Mouse (Mus musculus) leukemia stem cell, adult 10-12 weeks (primary cell): Measurements from ENCODE around the gene Lonp2. TPM values are rescaled to one million over a fixed set of nuclear protein-coding genes. Genes with fewer than 3 reads are reported as not detected.

ENCODE experiments used
- polyA plus RNA-seq: library from polyadenylated mRNA; stranded (reverse); fragments of >175 nt; gene quantifications from 2 replicates; pipeline ENCODE4 v1.2.3, GENCODE M21; 2012; ENCODE audit warnings: low replicate concordance

Gene Lonp2
- polyA plus RNA-seq: 24.2 and 75.5 TPM in 2 replicates

DNA sequence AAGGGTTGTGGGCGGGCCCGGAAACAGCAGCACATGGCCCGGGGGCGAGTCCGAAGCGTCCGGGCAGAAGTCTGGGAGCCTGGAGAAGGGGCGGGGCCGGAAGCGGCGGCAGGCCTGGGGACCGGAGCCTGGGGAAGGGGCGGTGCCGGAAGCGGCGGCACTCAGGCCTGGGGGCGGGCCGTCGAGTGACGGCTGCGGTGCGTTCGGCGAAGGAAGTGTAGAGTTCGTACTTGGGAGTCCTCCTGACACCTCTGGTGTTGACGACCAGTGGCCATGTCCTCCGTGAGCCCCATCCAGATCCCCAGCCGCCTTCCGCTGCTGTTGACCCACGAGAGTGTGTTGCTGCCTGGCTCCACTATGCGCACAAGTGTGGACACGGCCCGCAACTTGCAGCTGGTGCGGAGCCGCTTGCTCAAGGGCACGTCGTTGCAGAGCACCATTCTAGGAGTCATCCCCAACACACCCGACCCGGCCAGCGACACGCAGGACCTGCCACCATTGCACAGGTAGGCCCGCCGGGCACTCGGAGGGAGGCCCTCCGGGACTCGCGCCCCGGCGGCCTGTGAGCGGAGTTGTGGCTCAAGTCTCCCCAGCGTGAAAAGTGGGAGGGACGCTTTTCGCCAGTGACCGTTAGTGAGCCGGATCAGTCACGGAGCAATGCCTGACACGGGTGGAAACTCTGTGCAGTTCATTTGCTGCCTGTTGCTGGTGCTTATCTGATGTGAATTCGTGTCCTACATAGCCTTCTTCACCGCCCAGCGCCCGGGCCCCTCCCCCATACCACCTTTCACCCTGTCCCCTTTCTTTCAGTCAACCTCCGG lies at the start of gene Lonp2:
Lonp2 (plus strand) TSS at position 133 of the 821 bp plus-strand sequence.

DNA sequence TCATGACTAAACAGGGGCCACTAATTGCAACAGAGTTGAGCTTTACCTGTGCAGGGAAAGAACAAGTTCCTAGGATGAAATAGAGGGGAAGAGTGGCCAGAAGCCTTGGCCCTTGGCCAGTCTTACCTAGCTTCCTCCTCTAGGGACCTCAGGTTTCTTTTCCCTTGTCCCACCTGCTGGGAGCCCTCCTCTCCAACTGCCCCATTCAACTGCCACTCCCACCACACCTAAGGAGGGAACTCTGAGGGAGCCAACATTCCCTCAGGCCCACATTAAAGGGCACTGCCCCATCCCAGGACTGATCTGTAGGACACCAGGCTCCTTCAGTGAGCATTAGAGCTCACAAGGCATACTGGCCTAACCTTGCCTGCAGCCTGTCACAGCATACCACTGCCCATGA lies 43.4 kb upstream of the Lonp2 start, which contains the start of gene Abcc12:
Abcc12 (minus strand) TSS at position 229 of the 400 bp plus-strand sequence.

DNA sequence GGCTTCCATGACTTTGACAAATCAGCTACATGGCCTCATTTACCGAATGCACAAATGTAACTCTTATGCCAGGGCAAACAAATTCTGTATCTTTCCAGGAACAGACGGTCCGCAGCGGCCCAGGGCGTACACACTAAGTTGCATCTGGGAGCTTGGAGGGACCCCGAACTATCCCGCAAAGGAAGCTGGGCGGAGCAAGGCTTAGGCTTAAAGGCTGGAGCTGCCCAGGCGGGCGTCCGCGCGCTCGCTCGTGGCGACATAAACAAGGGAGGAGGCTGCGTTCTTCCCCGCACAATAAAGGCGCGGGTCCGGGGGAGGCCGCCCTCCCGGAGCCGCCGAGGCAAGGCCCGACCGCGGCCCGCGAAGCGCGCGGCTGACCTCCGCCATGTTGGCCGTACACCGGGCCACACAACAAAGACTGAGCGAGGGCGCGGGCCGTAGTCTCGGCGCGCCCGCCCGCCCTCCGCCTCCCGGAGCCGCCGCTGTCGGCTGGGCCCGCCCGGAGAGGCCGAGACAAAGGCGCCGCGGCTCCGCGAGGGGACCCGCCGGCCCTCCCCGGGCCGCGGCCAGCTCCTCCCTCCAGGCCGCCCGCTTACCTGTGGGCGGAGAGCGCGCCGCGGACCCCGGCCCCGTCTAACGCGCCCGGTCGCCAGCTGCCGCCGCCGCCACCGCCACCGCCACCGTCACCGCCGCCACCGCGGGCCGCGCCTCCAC lies 121.5 kb downstream of the Lonp2 start, which contains the start of the genes Gm10638 and Siah1a:
Gm10638 (plus strand) TSS at position 479 of the 714 bp plus-strand sequence.
Siah1a (minus strand) TSS at position 714 of the 714 bp plus-strand sequence.

Other genes with a start within 250 kb of the Lonp2 start
- gene Abcc12, start 43.4 kb upstream of the Lonp2 start, polyA plus RNA-seq: not detected in 2 replicates
- 0.55 and 4.4 TPM in 2 replicates for gene Gm10638, start 121.7 kb downstream of the Lonp2 start, polyA plus RNA-seq
- gene Siah1a, start 121.9 kb downstream of the Lonp2 start, polyA plus RNA-seq: 6.5 and 8.6 TPM in 2 replicates